Mouse (Mus musculus) olfactory bulb, adult 2 months (tissue): ENCODE measurements around the gene Csrp3.

Source experiments
- CTCF ChIP-seq: fragments of 200-500 bp; IDR thresholded peaks from 2 replicates; pipeline ENCODE4 v1.5.1; 2012; ENCODE audit warnings: low read depth, mild to moderate bottlenecking, low read length, moderate library complexity; ENCODE audit not compliant: insufficient read depth
- POLR2A ChIP-seq: fragments of 200-500 bp; IDR thresholded peaks from 2 replicates; pipeline ENCODE4 v1.6.1; 2012; ENCODE audit warnings: mild to moderate bottlenecking, low read depth, low read length, moderate library complexity; ENCODE audit not compliant: insufficient read depth

DNA sequence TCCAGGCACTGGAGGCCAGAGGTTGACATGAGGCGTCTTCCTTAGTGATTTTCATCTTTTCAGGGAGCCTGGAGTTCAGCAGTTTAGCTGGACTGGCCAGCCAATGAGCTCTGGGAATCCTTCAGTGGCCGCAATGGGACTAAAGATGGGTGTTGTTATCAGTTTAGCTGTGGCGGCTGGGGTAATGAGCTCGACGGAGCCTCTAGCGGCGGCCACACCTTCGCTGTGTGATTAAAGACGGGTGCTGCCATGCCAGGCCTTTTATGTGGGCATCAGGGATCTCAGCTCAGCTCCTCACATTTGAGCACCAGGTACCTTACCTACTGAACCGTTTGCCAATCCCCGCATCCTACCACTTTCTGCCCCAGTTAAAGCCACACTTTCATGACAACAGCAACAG is 23.5 kb upstream of the Csrp3 start:
- TF ChIP-seq CTCF (no peak), POLR2A (no peak)
